Mouse (Mus musculus) kidney, postnatal 25 days (tissue): ENCODE measurements around the gene Baz2b.

ENCODE experiments used
- DNase-seq, 2 experiments: peaks; one replicate each; pipeline ENCODE4 v3.0.0; 2021; ENCODE audit warnings: mixed read lengths in 2 of 2

Gene Baz2b

GRCm38 (mm10) chr2:59996911-59997310, 212.7 kb downstream of the Baz2b start:
- DNase-seq, result no peak

GRCm38 (mm10) chr2:59993190-59993535, 216.5 kb downstream of the Baz2b start:
- DNase-seq, result no peak

- DNase-seq, result no peak
These were observed 217.0 kb downstream of the Baz2b start for GRCm38 (mm10) chr2:59992488-59993189.

DNA sequence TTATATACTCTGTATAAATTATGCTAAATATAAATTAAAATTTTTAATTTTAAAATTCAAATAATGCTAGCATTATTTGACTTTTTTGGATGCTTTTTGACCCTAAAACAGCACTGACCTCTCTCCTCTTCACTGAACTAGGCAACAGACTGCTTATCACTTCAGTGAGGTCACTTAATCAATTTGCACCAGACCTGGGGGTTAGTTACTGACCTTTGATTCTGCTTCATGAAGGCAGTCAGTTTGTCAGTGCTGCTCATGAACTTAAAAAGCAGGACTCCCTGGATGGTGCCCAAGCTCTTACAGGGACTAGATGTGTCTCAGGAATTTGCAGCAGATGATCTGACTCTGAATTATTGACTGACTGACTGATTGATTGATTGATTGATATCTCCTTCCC, 217.9 kb downstream of the Baz2b start:
- DNase-seq, result no peak

GRCm38 (mm10) chr2:59987521-59987920, 222.1 kb downstream of the Baz2b start:
- DNase-seq, result no peak

DNA sequence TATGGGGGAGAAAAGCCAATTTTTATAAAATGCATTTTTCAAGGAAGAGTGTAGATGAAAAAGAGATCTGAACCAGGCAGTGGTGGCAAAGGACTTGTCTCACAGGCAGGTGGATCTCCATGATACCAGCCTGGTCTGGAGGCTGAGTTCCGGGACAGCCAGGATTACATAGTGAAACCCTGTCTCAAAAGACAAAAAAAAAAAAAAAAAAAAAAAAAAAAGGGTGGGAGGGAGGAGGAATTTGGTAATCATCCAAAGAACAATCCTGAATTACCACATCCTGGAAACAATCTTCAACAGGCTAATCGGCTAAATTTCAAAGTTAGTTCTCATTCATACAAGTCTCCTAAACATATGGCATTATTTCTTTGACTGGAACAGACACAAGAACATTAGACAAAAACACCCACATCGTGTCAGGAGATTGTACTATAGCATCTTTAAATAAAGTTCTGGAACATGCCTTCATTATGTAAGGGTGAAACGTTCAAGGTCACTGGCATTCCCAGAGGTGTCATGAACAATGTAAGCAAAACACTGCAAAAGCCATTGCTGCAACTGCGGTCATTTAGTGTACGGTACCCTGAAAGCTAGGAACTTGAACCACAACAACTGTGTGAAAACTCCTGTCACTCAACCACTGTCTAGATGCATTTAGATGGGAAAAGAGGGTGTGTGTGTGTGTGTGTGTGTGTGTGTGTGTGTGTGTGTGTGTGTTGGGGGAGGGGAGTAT, 230.0 kb downstream of the Baz2b start:
- no peak for DNase-seq

DNA sequence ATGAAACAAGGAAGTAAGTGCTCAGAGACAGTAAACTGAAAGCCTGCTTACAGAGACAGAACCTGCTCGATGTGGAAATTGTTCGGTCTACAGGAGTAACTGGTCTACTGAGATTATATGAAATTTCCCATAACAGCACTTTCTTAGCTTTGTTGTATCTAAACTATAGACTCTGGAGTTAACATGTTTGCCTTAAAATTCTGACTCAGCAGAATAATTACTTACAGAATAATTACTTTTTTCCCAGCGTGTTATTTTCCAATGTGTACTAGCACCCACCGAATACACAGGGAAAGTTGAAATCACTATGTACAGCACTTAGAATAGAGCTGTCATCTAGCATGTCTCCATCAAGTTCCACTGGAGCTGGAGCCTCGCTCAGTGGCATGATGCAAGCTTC, 233.0 kb downstream of the Baz2b start:
- DNase-seq, result no peak

DNA sequence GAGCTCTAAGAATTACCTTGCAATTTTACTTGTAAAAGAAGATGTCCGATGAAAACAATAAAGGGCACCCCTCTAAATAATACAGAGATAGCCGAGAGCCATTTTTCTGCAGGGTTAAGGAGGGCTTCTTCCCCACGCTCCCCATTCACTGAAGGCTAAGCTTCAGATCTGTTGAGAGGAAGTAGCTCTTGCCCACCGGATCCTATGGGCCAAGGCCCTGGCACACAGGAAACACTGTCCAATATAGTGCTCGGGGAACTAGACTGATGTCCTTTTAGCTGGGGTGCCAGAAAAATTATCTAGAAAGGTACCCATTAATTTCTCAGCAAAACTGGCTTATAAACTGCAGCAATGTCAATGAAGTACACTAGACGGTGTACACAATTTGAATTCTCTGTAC, 233.9 kb downstream of the Baz2b start:
- no peak for DNase-seq

GRCm38 (mm10) chr2:59973962-59974361, 235.7 kb downstream of the Baz2b start:
- DNase-seq, result no peak

DNA sequence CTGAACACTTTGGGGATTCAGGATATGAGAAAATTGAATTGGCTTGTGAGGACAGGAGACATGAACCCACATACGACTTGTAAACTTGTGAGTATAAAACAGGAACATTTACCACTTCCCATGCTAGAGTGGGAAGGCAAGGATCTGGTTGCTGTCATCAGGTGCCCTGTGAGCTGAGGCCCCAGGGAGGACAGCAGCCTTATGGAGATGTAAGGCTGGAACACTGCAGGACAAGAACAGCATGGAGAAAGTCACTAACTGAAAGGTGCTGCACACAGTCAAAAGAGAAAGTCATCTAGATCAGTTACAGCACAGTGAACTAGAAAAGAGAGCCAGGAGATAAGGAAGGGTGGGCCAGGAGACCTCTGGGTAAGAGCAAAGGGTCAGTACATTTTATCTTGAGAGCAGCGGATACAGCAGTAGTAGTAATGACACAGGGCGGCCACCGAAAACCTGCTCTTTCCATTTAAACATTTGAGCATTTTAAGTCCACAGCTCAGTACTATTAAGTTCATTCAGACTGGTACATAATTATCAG, 236.5 kb downstream of the Baz2b start:
- no peak for DNase-seq

- no peak for DNase-seq
These were observed 239.1 kb downstream of the Baz2b start for GRCm38 (mm10) chr2:59970511-59970910.

GRCm38 (mm10) chr2:59969099-59969498, 240.5 kb downstream of the Baz2b start:
- DNase-seq, result no peak

DNA sequence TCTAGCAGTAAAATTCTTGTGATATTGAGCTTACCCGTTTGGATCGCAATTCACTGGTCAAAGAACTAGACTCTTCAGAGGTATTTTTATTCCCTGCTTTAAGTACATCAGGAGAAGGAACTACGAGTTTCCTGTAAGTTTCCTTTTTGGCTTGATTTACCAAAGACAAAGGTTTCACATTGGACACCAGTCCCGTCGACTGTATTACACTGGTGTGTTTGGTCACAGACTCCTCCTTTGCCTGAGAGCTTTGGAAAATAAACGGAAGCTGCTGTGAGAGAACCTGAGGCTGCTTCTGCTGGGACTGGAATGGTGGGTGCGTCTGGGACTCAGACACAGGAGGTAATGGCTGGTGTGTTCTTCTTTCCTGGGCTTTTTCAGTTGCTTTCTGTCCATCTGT, 241.0 kb downstream of the Baz2b start:
- no peak for DNase-seq

- DNase-seq, result no peak
These were observed 243.2 kb downstream of the Baz2b start for GRCm38 (mm10) chr2:59966454-59966853.

DNA sequence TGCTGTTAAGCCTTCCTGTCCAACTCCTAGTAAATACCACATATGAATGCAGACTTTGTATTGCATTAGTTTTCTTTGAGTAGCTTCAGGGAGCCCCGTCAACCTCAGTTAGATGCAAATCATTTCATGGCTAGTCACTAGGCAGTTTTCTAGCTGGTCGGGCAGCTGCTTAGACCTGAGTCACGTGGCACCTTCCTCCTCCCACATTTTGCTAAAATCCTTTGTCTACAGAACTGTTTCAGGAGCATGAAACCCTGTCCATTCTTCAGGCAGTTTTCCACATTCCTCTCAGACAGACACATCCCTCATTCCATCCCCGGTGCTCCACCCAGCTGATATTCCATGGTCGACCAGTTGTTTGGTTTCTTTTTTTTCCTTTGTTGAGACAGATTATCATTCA, 246.6 kb downstream of the Baz2b start:
- no peak for DNase-seq

GRCm38 (mm10) chr2:59962579-59962978, 247.1 kb downstream of the Baz2b start:
- no peak for DNase-seq

DNA sequence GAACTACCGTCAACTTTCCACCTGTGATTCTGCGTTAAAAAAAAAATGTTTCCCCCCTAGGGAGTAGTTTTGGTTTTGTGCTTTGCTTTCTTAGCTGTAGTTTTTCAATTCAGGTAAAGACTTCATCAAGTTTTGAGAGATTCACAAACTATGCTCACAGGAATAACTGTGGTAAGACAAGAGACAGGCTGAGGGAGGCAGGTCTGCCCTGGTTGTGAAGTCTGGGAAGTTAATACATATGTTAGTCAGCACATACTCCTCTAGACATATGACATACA, 249.2 kb downstream of the Baz2b start:
- DNase-seq, result no peak

- DNase-seq, result no peak
These were observed 249.8 kb downstream of the Baz2b start for GRCm38 (mm10) chr2:59959668-59960494.

DNA sequence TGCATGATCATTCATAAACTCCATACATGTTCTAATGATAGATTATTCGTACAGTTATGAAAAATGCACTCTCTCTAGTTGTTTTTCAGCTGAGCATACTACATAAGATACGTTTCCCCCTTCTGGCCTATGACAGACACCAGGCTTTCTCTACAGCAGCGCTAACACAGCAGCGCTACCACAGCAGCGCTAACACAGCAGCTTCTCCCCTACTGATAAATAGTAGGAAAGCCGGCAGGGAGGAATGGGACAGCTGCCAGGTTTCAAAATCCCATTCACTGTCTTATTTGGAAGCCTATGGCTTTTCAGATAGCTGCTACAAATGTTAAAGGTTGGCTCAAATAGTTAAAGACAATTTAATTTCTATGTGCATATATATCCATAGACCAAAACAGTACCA, 251.1 kb downstream of the Baz2b start:
- DNase-seq, result no peak

GRCm38 (mm10) chr2:59955916-59956315, 253.7 kb downstream of the Baz2b start:
- no peak for DNase-seq

DNA sequence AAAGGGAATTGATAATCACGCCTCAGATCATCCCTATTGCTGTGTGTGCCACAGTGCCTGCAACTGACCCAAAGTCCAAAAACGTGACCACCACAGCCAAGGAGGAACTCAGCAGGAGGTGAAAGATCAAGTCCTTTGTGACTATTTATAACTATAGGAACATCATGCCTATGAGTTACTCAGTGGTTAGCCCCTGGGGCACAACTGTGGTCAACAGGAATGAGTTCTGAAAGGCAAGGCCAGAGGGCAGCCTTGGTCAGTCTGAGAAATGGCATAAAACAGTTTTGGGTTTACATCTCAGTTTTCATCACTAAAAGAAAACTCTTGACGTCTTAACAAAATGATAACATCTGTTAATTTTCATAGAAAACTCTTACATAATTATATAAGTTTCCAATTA, 254.8 kb downstream of the Baz2b start:
- no peak for DNase-seq

DNA sequence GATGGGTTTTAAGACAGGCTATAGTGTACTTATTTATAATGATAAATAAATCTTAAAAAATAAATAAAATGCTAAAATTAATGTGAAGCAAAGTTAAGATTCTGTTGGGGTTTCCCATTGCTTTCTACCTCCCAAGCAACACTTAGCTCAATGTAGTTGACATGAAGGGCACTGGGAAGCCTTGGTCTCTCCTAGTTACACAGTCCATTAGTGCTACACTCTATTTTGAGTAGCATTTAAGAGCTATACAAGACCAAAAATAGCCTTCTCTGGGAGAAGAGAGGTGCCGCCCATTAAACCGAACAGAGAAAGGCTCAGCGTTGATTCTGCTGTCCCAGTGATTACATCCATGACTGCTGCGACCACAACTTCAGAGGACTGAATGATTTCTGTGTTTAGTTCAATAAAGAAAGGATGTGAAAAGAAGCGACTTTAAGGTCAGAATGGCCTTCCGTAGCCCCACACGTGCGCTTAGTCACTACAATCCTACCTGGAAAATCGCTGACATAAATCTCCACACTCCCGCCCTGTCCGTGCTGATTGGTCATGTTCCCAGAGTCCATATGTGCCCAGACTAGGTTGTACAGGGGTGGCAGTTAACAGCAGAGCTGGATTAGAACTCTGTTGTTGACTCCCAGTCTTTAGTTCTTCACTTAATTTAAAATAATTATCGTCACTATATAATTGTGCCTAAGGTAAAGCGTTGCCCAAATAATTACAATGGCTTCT, 257.2 kb downstream of the Baz2b start:
- DNase-seq, result no peak

- DNase-seq, result no peak
These were observed 257.9 kb downstream of the Baz2b start for GRCm38 (mm10) chr2:59951706-59952105.
